Mouse (Mus musculus) right cerebral cortex, postnatal 4 days (tissue): ENCODE results near the gene Ankfn1.
A peak's percentile ranks its signal among the peaks of the same experiment; 100 is the strongest.

Experiments
- DNase-seq: peaks from one replicate; pipeline ENCODE4 v3.0.0-alpha.2; 2022

Ankfn1 gene

GRCm38 (mm10) chr11:89569391-89570145 is 207.9 kb downstream of the Ankfn1 start:
- no peak for DNase-seq

DNA sequence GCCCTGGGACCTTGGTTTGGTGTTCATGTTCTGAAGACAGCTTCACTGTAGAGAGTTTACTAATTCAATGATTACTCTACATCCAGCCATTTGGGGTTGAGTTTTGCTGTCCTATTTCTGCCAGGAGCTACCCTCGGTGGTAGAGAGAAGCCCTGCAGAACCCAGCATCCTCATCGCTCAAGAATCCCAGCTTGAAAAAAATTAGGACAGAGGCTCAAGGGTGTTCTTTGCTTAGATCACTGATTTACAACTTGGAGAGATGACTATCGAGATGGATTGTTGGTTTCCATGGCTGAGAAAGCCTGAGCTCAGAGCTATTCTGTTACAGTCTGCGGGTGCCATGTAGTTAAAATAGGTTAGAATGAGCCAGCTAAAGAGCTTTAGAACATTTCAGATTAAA is 209.2 kb downstream of the Ankfn1 start:
- DNase-seq = no peak

- DNase-seq = no peak
These were observed 226.0 kb downstream of the Ankfn1 start for GRCm38 (mm10) chr11:89551441-89551840.

- DNase-seq = no peak
These were observed 226.5 kb downstream of the Ankfn1 start for GRCm38 (mm10) chr11:89550921-89551320.

GRCm38 (mm10) chr11:89548786-89549185 is 228.7 kb downstream of the Ankfn1 start:
- DNase-seq = no peak

DNA sequence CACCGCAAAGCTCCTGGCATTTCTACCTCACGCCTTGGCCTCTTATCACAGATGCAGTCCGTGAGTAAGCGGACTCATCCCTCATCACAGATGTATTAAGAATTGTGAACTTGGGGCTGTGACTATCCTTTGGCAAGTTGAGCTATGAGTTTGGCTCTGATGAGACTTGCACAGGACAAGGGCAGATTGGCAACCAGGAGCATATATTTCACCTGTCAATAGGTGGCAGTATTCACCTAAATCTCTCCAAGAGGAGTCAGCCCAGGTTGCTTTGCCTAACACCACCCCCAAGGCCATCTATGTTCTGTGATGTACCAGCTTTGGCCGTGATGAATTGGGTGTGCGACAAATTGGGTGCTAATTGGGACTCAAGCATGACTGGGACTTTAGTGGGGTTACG is 231.3 kb downstream of the Ankfn1 start:
- no peak for DNase-seq

DNA sequence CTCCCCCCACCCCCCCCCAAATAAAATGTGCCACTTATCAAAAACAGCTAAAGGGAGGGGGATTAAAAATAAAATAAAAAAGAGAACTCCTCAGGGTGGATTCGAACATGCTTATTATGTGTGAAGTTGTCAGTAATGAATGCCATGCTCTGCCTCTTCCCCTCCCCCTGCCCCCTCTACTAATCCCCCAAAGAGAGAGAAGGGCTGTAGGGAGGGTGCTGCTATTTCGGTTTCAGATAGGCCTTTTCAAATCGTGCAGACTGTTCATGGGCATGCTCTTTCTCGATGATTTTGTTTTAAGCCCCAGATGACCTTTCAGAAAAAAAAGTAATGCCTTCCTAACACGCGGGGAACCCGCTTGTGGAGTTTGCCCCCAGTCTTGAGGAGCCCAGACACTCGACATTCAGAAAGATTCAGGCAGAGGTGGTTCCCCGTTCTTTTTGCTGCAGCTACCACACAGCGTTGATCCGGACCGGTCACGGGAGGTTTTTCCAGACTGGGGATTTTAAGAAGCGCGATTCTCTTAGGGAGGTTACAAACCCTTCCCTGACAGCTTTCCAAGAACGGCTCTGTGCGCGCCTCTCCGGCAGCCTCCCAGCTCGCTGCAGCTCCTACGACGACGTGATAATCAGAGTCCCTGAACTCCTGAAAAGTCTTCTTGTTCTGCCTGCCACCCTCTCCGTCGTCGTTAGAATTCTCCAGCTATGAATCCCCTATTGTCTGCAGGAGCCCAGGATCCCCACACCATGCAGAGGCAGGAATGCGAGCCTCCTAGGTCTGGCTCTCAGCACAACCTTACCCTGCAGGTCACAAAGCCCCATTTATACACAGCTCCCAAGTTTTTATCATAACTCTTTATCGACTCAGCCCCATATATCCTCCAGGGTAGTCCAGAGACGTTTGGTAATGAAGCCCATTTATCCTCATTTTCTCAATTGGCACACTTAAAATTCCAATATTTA is 232.3 kb downstream of the Ankfn1 start:
- peak; percentile 10 for DNase-seq

GRCm38 (mm10) chr11:89538376-89538775 is 239.1 kb downstream of the Ankfn1 start:
- DNase-seq = no peak

- no peak for DNase-seq
These were observed 249.5 kb downstream of the Ankfn1 start for GRCm38 (mm10) chr11:89527800-89528430.

DNA sequence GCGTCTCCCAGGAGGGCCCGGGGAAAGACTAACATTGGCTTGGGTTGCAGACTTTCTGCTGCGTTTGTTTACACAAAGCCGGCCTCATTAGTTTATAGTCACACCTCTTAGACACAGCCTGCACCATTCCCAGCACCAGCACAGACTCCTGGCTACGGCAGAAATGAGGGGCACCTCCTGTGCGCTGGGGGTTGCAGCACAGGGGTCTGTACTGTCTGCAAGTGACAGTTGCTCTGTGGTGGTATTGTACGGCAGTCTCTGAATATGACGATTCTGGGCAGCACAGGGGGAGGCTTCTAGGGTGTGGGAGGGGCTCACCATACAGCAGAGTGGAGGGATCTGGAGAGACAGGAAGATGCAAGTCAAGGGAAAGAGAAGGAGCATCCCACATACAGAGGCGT is 262.0 kb downstream of the Ankfn1 start:
- DNase-seq = no peak

DNA sequence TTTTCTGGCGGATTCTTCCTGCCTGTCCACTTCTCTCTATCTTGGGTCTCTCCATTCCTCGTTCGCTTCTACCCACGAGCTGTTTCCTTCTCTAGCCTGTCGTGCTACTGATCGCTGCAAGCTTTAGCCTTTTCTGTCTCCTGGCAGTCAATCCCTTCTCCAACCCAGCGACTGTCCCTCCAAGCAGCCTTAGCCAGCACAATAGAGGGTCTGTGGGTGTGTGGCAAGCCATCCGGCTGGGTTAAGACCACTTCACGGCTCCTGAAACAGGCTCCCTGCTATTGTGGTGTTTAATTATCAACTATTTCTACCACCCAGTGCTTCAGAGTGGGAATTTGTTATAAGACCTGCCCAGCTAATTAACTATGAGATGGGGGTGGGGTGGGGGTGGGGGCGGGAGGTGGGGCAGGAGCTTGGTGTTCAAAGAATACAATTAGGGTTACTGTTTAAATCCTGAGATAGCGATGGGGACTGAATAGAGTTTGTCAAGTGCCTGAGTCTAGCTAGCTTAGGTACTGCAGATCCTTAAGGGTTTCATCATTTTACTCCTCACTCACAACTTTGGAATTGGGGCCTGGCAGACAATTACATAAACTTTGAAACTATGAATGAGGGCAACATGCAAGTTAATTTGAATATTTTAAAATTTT is 268.7 kb downstream of the Ankfn1 start:
- DNase-seq = no peak

GRCm38 (mm10) chr11:89506595-89507245 is 270.7 kb downstream of the Ankfn1 start:
- no peak for DNase-seq

DNA sequence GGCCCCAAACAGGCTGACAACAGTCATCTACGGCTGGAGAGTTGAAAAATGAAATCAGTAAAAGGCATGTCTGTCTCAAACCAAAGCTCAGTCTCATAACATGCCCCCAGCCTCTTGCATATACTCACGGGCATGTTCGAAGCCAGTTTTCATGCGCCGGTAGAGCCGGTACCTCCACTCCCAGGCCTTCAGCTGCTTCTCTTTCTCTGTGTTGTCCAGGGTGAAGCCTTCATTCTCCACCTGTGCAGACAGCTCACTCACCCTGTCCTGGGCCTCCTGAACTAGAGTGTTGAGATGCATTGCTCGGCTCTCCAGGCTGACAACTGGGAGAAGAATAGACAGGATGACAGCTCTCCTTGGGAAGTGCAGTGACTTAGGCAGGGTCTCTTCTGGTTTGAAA is 272.4 kb downstream of the Ankfn1 start:
- no peak for DNase-seq

DNA sequence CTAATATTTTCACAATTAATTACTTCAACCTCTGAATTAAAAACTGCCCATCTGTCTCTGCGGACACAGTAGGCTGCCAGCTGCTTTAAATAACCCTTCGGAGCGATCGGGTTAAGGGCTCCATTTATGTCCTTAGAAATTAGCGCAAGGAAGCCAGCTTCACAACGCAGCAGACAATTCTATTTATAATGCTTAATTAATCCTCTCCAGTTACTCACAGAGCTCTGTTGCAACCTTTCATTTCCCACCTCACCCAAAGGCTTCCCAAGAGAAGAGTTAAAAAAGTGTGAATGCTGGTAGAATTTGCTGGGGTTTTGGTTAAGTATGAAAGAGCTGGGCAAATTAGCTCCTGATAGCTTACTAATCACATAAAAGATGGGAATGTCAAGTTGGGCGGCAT is 275.7 kb downstream of the Ankfn1 start:
- no peak for DNase-seq

DNA sequence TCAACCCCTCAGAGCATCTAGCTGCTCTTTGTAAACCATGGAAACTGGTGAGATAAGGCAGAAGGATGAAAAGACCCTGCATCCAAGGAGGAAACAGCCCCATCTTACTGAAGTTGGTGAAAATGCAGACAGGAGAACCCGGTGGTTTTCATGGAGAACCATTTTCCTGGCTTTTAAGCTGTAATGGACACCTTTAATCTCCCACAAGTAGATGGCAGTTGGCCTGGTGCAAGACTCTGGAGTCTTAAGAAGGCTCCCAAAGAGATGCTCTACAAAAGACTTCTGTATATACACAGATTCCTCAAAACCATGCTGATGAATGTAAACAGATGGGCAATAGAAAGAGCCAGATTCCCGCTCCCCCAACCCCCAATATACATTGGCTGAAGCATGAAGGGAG is 276.5 kb downstream of the Ankfn1 start:
- DNase-seq = no peak

- no peak for DNase-seq
These were observed 296.4 kb downstream of the Ankfn1 start for GRCm38 (mm10) chr11:89481084-89481483.

GRCm38 (mm10) chr11:89476927-89477326 is 300.5 kb downstream of the Ankfn1 start:
- DNase-seq = no peak

DNA sequence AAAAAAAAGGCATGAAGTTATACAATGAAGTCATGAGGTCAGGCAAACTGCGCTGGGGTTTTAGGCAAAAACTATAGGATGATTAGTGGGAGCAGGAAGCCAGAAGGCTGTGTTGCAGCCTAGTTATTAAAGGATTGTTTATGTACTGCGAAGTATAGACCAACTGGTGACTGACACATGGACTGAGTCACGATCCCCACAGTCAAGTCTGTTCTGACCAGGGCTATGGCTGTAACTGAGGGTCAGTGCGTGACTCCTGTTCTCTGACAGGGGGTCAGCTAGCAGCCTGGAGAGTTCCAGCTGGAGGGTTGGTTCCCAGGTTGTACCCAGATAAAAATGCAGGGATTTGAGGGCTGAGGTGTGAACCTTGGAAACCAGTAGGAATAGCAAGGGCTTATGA is 301.4 kb downstream of the Ankfn1 start:
- no peak for DNase-seq

- DNase-seq = no peak
These were observed 304.6 kb downstream of the Ankfn1 start for GRCm38 (mm10) chr11:89472871-89473270.

GRCm38 (mm10) chr11:89465381-89465780 is 312.1 kb downstream of the Ankfn1 start:
- DNase-seq = no peak

DNA sequence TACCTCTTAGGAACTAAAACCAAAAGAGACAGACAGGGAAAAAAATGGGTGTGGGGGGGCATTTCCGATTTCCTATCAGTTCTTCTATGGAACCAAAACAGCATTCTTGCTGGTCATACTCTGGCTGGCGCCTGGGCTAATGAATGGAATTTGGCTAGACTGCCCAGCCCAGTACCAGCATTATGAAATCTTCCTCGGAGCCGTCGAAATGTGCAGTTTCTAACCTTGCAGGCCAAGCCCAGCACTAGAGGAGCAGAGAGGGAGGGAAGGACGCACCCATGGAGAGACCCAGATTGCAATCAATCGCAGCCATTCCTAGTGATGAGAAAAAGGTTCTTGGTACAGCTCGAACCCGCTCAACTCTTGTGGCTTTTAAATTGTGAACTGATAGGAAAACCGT is 315.2 kb downstream of the Ankfn1 start:
- no peak for DNase-seq

DNA sequence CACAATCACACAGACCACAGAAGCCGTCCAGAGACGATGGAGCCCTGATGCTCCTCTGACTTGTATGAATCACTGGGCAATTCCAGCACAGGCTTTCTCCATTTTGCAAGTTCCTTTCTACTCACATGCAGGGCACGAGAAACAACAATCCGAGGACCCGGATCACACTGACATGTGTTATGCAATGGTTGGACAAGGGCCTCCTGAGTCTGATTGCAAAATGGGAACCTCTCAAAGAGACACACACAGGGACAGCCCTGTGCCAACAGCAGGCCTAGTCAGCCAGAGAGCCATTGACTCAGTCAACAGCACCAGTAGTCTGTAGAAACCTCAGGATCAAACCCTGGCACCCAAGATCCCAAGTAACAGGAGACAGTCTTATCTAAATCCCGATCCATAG is 318.0 kb downstream of the Ankfn1 start:
- DNase-seq = no peak
